Mouse (Mus musculus): ENCODE data around the gene Syn3. TPM values are rescaled to one million over a fixed set of nuclear protein-coding genes. Genes with fewer than 3 reads are reported as not detected.

The Syn3 gene
- polyA plus RNA-seq, 1 experiment from 2014 or later, result 4.0 TPM

DNA sequence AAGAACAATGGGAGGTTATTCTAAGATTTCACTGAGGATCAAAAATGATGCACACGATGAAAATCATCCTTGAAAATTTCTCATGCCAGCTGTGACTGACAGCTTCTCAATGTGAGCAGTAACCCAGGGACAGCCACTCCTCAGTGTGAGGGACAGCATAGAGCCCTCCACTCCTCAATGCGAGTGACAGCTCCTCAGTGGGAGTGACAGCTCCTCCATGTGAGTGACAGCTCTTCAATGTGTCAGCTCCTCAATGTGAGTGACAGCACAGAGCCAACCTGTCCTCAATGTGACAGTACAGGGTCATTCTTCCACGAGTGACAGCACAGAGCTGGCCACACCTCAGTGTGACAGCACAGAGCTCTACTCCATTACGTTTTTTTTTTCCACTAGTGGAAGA lies 310.1 kb downstream of the Syn3 start:
- no peak overlapping the region for H3K9ac ChIP-seq (ENCODE audit: low read length)
- ATAC-seq (ENCODE audit: insufficient number of reproducible peaks, low FRiP score, low TSS enrichment, low read depth) (no peak), DNase-seq (ENCODE audit: low spot score) (no peak)
- H3K4me3 ChIP-seq (ENCODE audit: low read depth, low read length), result no peak overlapping the region
- H3K4me1 ChIP-seq (ENCODE audit: control insufficient read depth, insufficient read depth, low read length), result no peaks in the 10 kb centered on the region
- WGBS, result 83% methylated on average over 4 of the region's 4 CpGs
- no peaks in the 10 kb centered on the region for H3K27me3 ChIP-seq (ENCODE audit: control insufficient read depth, insufficient read depth, low read length)
- H3K4me2 ChIP-seq (ENCODE audit: low read depth, severe bottlenecking), result no peak overlapping the region
- no peaks in the 10 kb centered on the region for H3K9me3 ChIP-seq (ENCODE audit: control insufficient read depth, low read length)
- no peaks in the 10 kb centered on the region for H3K36me3 ChIP-seq (ENCODE audit: control insufficient read depth, insufficient read depth, low read length)
- no peak overlapping the region for H3K27ac ChIP-seq (replicated peaks; ENCODE audit: low read depth, low read length)

DNA sequence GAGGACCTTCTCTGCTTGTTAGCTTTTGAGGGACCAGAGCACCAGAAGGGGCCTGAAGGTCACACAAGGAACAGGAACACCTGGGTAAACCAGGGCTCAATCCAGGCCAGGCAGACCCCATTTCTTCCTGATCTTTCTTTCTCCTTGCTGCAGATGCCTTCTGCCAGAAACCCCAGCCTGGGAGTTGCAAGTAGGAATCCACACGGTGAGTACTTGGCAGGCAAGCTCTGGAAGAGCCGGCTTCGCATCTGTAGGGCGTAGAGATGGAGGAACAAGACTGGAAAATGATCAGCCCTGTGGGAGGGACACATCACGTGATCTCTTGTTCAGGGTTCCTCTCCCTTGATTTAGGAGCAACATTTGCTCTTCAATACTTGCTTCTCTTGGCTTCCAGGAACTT lies 310.8 kb downstream of the Syn3 start:
- 88% methylated on average over 5 of the region's 5 CpGs for WGBS
- Histone ChIP-seq H3K4me1 (ENCODE audit: control insufficient read depth, insufficient read depth, low read length) (peaks cover 2% of the 10 kb centered on the region; the same call in 1 of the 2 replicates), H3K9me3 (ENCODE audit: control insufficient read depth, low read length) (no peaks in the 10 kb centered on the region), H3K4me2 (ENCODE audit: low read depth, severe bottlenecking) (no peak overlapping the region), H3K27ac (replicated peaks; ENCODE audit: low read depth, low read length) (no peak overlapping the region), H3K27me3 (ENCODE audit: control insufficient read depth, insufficient read depth, low read length) (no peaks in the 10 kb centered on the region), H3K9ac (ENCODE audit: low read length) (no peak overlapping the region), H3K4me3 (ENCODE audit: low read depth, low read length) (no peak overlapping the region), H3K36me3 (ENCODE audit: control insufficient read depth, insufficient read depth, low read length) (no peaks in the 10 kb centered on the region)
- no peak for DNase-seq (ENCODE audit: low spot score)
- ATAC-seq (ENCODE audit: insufficient number of reproducible peaks, low FRiP score, low TSS enrichment, low read depth), result no peak

DNA sequence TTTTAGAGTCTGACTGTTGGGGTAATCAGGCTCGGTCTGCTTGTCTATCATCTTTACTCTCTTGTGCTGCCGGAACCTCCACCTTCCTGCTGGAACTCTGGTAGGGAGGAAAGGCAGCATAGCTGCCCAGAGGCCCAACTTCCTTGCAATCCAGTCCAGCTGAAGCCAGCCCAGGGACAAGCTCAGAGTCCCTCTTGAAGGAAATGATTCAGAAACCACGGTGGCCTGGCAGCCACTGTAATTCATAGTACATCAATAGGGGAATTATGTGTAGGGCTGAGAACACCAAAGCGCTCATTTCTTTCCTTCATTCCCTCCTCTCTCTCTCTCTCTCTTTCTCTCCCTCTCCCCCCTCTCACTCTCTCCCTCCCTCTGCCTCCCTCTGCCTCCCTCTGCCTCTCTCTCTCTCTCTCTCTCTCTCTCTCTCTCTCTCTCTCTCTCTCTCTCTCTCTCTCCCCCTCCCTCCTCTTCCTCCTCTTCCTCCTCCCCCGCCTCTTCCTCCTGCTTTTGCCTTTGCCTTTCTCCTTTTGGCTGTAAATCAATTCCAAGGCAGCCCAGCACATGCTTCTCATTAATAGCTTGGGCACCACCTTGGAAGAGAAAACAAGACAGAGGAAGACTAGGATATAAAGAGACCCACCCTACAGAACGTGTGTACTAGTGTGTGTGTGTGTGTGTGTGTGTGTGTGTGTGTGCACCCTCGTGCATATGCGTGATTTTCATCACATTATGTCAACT lies 315.4 kb downstream of the Syn3 start:
- WGBS, result 39% methylated on average over 8 of the region's 8 CpGs
- H3K4me3 ChIP-seq (ENCODE audit: low read depth, low read length), result no peak overlapping the region
- no peak overlapping the region for H3K9ac ChIP-seq (ENCODE audit: low read length)
- DNase-seq (ENCODE audit: low spot score) (peak; percentile 36), ATAC-seq (ENCODE audit: insufficient number of reproducible peaks, low FRiP score, low TSS enrichment, low read depth) (no peak)
- peak overlapping the region; percentile 67; the same call in 1 of the 2 replicates for H3K27ac ChIP-seq (replicated peaks; ENCODE audit: low read depth, low read length)
- H3K36me3 ChIP-seq (ENCODE audit: control insufficient read depth, insufficient read depth, low read length), result no peaks in the 10 kb centered on the region
- peaks cover 2% of the 10 kb centered on the region; the same call in 1 of the 2 replicates for H3K4me1 ChIP-seq (ENCODE audit: control insufficient read depth, insufficient read depth, low read length)
- H3K27me3 ChIP-seq (ENCODE audit: control insufficient read depth, insufficient read depth, low read length), result no peaks in the 10 kb centered on the region
- no peak overlapping the region for H3K4me2 ChIP-seq (ENCODE audit: low read depth, severe bottlenecking)
- H3K9me3 ChIP-seq (ENCODE audit: control insufficient read depth, low read length), result no peaks in the 10 kb centered on the region

DNA sequence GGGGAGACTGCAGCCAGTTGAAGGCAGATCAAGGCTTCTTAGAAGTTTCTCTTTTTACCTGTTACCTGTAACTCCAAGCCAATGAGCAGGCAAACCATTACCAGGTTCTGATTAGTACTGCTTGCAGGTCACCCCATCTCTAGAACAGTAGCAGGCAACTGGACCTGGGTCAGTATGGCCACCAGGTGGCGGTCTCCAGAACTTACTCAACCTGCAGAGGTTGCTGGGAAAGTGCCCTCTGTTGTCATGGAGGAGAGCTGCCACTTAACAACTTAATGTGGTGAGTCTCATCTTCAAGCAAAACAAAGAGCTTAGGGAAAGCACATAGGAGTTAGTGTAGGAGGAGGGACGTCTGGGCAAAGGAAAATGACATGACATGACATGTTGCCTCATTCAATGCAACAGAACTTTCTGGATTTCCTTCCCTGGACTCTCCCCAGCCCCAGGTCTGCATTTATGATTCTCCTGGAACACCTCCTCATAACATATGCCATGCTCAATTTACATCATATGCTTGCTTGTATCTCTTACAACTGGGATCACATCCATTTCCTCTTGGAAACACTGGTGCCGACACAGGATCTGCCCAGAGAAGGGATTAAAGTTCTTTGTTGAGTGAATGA lies 316.4 kb downstream of the Syn3 start:
- ATAC-seq (ENCODE audit: insufficient number of reproducible peaks, low FRiP score, low TSS enrichment, low read depth), result no peak
- Histone ChIP-seq H3K4me1 (ENCODE audit: control insufficient read depth, insufficient read depth, low read length) (peaks cover 2% of the 10 kb centered on the region; the same call in 1 of the 2 replicates), H3K27ac (replicated peaks; ENCODE audit: low read depth, low read length) (no peak overlapping the region), H3K9ac (ENCODE audit: low read length) (no peak overlapping the region), H3K4me2 (ENCODE audit: low read depth, severe bottlenecking) (no peak overlapping the region), H3K27me3 (ENCODE audit: control insufficient read depth, insufficient read depth, low read length) (no peaks in the 10 kb centered on the region), H3K9me3 (ENCODE audit: control insufficient read depth, low read length) (no peaks in the 10 kb centered on the region), H3K36me3 (ENCODE audit: control insufficient read depth, insufficient read depth, low read length) (no peaks in the 10 kb centered on the region), H3K4me3 (ENCODE audit: low read depth, low read length) (no peak overlapping the region)
- WGBS, result 37% methylated on average over 3 of the region's 3 CpGs
- peak; percentile 68 for DNase-seq (ENCODE audit: low spot score)

DNA sequence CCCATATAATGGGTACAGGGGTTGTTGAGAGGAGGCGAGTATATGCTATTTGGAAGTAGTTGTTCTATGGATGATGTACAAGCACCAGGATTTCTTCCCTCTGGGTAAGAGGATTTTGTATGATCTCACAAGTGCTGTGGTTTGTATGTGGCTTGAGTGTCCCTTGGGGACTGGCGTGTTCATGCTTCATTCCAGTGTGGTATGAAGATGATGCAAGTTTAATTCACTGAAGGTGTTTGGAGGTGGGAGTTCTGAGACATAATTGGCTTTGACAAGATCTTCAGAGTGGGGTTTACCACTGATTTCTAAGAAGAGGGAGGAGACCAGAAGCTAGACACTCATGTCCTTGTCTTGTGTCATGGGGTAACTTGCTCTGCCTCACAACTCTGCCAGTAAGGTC lies 322.3 kb downstream of the Syn3 start:
- WGBS, result 92% methylated on average over 2 of the region's 2 CpGs
- no peak overlapping the region for H3K27ac ChIP-seq (replicated peaks; ENCODE audit: low read depth, low read length)
- no peak overlapping the region for H3K9ac ChIP-seq (ENCODE audit: low read length)
- no peaks in the 10 kb centered on the region for H3K4me1 ChIP-seq (ENCODE audit: control insufficient read depth, insufficient read depth, low read length)
- H3K4me2 ChIP-seq (ENCODE audit: low read depth, severe bottlenecking), result no peak overlapping the region
- H3K36me3 ChIP-seq (ENCODE audit: control insufficient read depth, insufficient read depth, low read length), result no peaks in the 10 kb centered on the region
- H3K4me3 ChIP-seq (ENCODE audit: low read depth, low read length), result no peak overlapping the region
- H3K27me3 ChIP-seq (ENCODE audit: control insufficient read depth, insufficient read depth, low read length), result no peaks in the 10 kb centered on the region
- H3K9me3 ChIP-seq (ENCODE audit: control insufficient read depth, low read length), result no peaks in the 10 kb centered on the region
- ATAC-seq (ENCODE audit: insufficient number of reproducible peaks, low FRiP score, low TSS enrichment, low read depth) (no peak), DNase-seq (ENCODE audit: low spot score) (no peak)

DNA sequence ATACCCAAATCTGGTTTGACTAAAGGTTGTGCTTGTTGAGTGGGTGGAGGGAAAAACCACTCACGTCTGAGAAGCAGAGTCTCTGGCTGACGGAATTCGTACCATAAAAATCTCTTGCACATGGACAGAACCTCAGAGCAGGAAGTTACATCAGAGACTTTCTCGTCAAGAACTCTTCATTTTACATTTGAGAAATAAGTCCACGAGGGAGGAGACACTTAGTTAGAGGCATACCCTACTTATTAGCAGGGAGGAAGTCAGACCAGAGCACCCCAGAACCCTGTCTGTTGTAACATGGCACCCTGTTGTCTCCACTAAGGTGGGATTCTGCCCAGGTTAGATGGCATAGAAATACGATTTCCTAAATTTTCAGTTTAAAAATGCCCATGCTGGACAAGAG lies 324.7 kb downstream of the Syn3 start:
- Histone ChIP-seq H3K9ac (ENCODE audit: low read length) (no peak overlapping the region), H3K27ac (replicated peaks; ENCODE audit: low read depth, low read length) (no peak overlapping the region), H3K9me3 (ENCODE audit: control insufficient read depth, low read length) (no peaks in the 10 kb centered on the region), H3K4me1 (ENCODE audit: control insufficient read depth, insufficient read depth, low read length) (no peaks in the 10 kb centered on the region), H3K27me3 (ENCODE audit: control insufficient read depth, insufficient read depth, low read length) (no peaks in the 10 kb centered on the region), H3K4me3 (ENCODE audit: low read depth, low read length) (no peak overlapping the region), H3K4me2 (ENCODE audit: low read depth, severe bottlenecking) (no peak overlapping the region), H3K36me3 (ENCODE audit: control insufficient read depth, insufficient read depth, low read length) (no peaks in the 10 kb centered on the region)
- DNase-seq (ENCODE audit: low spot score), result no peak
- whole genome bisulfite sequencing, result 79% methylated on average over 6 of the region's 6 CpGs
- no peak for ATAC-seq (ENCODE audit: insufficient number of reproducible peaks, low FRiP score, low TSS enrichment, low read depth)

DNA sequence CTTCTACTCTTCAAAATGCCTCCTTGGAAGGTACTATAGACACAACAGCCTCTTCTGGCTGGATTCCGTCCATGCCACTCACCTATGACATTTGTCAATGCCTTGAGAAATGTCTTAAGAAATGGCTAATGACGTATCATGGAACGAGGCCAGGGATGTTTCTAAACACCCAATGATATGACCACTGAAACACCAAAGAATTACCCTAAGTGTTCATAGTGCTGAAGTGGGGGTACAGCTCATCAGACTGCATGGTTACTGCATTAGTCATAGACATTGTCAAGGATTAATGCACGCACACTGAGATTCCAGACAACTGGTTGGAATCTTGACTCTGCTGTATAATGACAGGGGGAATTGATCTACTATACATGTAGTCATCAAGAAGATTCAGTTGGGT lies 325.4 kb downstream of the Syn3 start:
- 92% methylated on average over 4 of the region's 4 CpGs for WGBS
- DNase-seq (ENCODE audit: low spot score) (no peak), ATAC-seq (ENCODE audit: insufficient number of reproducible peaks, low FRiP score, low TSS enrichment, low read depth) (no peak)
- H3K4me1 ChIP-seq (ENCODE audit: control insufficient read depth, insufficient read depth, low read length), result no peaks in the 10 kb centered on the region
- no peak overlapping the region for H3K4me3 ChIP-seq (ENCODE audit: low read depth, low read length)
- H3K27me3 ChIP-seq (ENCODE audit: control insufficient read depth, insufficient read depth, low read length), result no peaks in the 10 kb centered on the region
- no peak overlapping the region for H3K9ac ChIP-seq (ENCODE audit: low read length)
- no peaks in the 10 kb centered on the region for H3K9me3 ChIP-seq (ENCODE audit: control insufficient read depth, low read length)
- no peaks in the 10 kb centered on the region for H3K36me3 ChIP-seq (ENCODE audit: control insufficient read depth, insufficient read depth, low read length)
- H3K27ac ChIP-seq (replicated peaks; ENCODE audit: low read depth, low read length), result no peak overlapping the region
- no peak overlapping the region for H3K4me2 ChIP-seq (ENCODE audit: low read depth, severe bottlenecking)

DNA sequence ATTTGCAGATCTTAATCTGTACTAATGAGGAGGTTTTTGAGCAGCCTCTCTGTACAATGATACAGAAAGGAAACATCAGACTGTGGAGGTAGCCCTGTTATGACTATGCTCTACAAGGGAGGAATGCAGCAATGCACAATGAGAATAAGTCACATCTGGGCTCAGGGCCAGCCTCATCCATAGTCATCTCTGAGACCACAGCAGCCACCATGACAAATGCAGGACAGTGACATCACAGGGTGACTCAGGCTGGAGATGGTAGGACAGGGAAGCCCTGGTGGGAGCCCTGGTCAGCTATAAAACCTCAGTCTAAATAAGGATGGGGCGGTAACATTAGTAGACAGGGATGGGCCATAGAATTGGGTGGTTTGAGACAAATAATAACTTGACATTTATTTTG lies 327.4 kb downstream of the Syn3 start:
- no peak overlapping the region for H3K27ac ChIP-seq (replicated peaks; ENCODE audit: low read depth, low read length)
- H3K36me3 ChIP-seq (ENCODE audit: control insufficient read depth, insufficient read depth, low read length), result no peaks in the 10 kb centered on the region
- 86% methylated on average over 1 of the region's 1 CpGs for WGBS
- no peaks in the 10 kb centered on the region for H3K27me3 ChIP-seq (ENCODE audit: control insufficient read depth, insufficient read depth, low read length)
- no peaks in the 10 kb centered on the region for H3K9me3 ChIP-seq (ENCODE audit: control insufficient read depth, low read length)
- ATAC-seq (ENCODE audit: insufficient number of reproducible peaks, low FRiP score, low TSS enrichment, low read depth), result no peak
- H3K9ac ChIP-seq (ENCODE audit: low read length), result no peak overlapping the region
- peaks cover 6% of the 10 kb centered on the region for H3K4me1 ChIP-seq (ENCODE audit: control insufficient read depth, insufficient read depth, low read length)
- DNase-seq (ENCODE audit: low spot score), result no peak
- no peak overlapping the region for H3K4me3 ChIP-seq (ENCODE audit: low read depth, low read length)
- H3K4me2 ChIP-seq (ENCODE audit: low read depth, severe bottlenecking), result no peak overlapping the region
